Mouse (Mus musculus): ENCODE measurements at regions not wholly inside any gene's neighbourhood (a gene's known extent, or its start where the extent isn't known, plus 50 kb on each side); places are given as distances from the start of the nearest gene placed in this dataset.

DNA sequence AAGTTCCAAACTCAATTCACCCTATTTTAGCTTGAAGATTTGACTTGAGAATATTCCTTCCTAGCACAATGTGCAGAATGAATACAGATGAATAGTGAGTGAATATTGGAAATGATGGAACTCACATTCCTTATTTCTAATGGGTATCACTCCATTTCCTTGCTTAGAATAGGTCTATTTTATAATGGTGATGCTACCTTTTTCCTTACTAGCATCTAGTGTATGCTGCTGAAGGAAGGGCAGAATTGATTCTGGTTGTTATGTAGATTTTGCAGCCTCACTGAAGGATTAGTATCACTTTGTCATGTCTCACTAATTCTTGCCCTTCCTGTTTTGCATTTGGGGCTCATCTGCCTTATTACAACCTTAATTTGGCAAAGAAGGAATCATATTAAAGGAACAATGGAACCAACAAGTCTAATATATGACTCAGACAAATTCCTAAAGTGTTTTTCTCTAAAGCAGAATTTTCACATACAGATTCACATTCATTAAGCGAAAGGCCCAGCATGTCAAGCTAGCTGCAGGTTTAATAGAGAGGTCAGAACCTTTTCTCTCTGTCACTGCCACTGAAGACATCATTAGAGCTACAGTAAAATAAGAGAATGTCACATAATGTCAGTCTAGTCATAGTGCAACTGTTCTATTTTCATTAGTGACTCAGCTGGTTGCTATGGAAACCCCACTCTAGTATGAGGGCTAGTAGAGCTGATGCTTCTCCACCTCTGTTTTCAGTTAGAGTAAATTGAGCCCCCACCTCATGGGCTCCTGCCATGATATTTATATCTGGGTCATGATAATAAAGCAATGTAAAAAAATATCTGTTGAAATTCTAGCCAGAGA, 94.8 kb upstream of the Cast start:
- TF ChIP-seq POLR2A (IDR thresholded peaks at IDR 0.05; ENCODE audit: borderline replicate concordance, extremely low read depth, low read depth, low read length) (no peak), CTCF (IDR thresholded peaks at IDR 0.05; ENCODE audit: insufficient read depth, low read length) (no peak)
